Mouse (Mus musculus): ENCODE results near the gene Metrn. TPM values are rescaled to one million over a fixed set of nuclear protein-coding genes. Genes with fewer than 3 reads are reported as not detected.

Gene Metrn
- polyA plus RNA-seq, 1 experiment from 2014 or later = 12.7 TPM

DNA sequence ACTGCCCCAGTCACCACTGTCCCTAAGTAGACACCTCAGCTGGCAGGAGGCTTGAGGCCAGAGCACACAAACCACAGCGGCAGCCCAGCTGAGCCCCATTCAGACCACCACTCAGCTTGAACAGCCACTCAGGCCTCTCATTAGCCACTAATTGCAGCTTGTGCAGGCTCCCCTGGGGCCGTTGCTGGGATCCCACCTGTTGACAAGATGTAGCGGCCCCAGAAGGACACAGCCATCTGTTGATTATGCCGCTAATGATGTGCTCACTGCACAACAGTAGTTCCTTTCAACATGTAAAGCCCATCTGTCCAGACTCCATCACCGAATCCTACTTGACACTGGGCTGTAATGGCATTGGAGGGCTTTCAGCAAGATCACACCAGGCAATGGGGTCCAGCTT lies 31.1 kb downstream of the Metrn start:
- WGBS = 67% methylated on average over 5 of the region's 5 CpGs
- Histone ChIP-seq H3K36me3 (ENCODE audit: insufficient read depth) (no peaks in the 10 kb centered on the region), H3K27me3 (ENCODE audit: insufficient read depth, low read length) (no peaks in the 10 kb centered on the region), H3K9ac (no peak overlapping the region), H3K27ac (ENCODE audit: low read depth) (no peak overlapping the region), H3K4me1 (ENCODE audit: insufficient read depth) (no peaks in the 10 kb centered on the region), H3K4me3 (ENCODE audit: low read depth, low read length) (no peak overlapping the region), H3K4me2 (no peak overlapping the region), H3K9me3 (ENCODE audit: low read depth, low read length) (no peaks in the 10 kb centered on the region)
- no peak for TF ChIP-seq CTCF (IDR thresholded peaks at IDR 0.05; ENCODE audit: low read depth)
- DNase-seq (no peak), ATAC-seq (ENCODE audit: insufficient read depth) (no peak)

DNA sequence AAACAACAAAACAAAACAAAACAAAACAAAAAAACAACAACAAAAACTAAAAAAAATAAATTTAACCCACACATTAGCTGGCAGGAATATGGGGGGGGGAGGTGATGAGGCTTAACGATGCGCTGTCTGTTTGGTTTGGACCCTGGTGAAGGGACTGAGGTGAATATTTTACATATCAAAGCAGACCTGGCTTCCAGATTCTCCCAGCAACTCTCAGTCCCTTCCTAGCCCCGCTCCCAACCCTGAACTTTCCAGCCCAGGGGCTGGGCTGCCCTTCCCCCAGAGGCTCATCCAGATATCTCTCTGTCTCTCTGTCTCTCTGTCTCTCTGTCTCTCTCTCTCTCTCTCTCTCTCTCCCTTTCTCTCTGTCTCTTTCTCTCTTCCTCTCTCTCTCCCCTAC lies 34.3 kb downstream of the Metrn start:
- DNase-seq (no peak), ATAC-seq (ENCODE audit: insufficient read depth) (no peak)
- Histone ChIP-seq H3K9ac (no peak overlapping the region), H3K9me3 (ENCODE audit: low read depth, low read length) (no peaks in the 10 kb centered on the region), H3K4me3 (ENCODE audit: low read depth, low read length) (no peak overlapping the region), H3K27ac (ENCODE audit: low read depth) (no peak overlapping the region), H3K4me1 (ENCODE audit: insufficient read depth) (no peaks in the 10 kb centered on the region), H3K4me2 (no peak overlapping the region), H3K36me3 (ENCODE audit: insufficient read depth) (no peaks in the 10 kb centered on the region), H3K27me3 (ENCODE audit: insufficient read depth, low read length) (no peaks in the 10 kb centered on the region)
- 38% methylated on average over 3 of the region's 3 CpGs for WGBS
- TF ChIP-seq CTCF (IDR thresholded peaks at IDR 0.05; ENCODE audit: low read depth) = no peak

DNA sequence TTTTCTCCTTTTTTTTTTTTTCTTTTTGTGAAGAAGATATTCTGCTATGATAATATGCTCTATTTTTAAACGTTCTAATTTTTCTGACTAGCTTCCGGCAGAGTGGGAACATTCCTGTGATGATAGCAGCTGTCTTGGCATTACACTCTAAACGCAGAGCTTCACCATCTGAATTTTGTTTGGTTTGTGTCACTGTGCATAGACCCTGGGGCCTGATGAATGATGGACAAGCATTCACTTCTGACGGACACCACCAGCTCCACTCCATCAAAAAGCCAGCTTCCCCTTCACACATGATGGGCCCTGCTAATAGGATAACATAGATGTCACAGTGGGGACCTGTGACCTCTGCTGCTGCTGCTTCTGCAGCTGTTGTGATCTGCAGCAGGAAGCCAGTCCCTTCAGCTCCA lies 35.4 kb downstream of the Metrn start:
- no peak overlapping the region for H3K27ac ChIP-seq (ENCODE audit: low read depth)
- H3K27me3 ChIP-seq (ENCODE audit: insufficient read depth, low read length) = no peaks in the 10 kb centered on the region
- DNase-seq = no peak
- no peak for ATAC-seq (ENCODE audit: insufficient read depth)
- no peak overlapping the region for H3K9ac ChIP-seq
- no peak overlapping the region for H3K4me3 ChIP-seq (ENCODE audit: low read depth, low read length)
- no peak overlapping the region for H3K4me2 ChIP-seq
- no peaks in the 10 kb centered on the region for H3K4me1 ChIP-seq (ENCODE audit: insufficient read depth)
- no peak for TF ChIP-seq CTCF (IDR thresholded peaks at IDR 0.05; ENCODE audit: low read depth)
- no peaks in the 10 kb centered on the region for H3K9me3 ChIP-seq (ENCODE audit: low read depth, low read length)
- 16% methylated on average over 4 of the region's 4 CpGs for WGBS
- no peaks in the 10 kb centered on the region for H3K36me3 ChIP-seq (ENCODE audit: insufficient read depth)

DNA sequence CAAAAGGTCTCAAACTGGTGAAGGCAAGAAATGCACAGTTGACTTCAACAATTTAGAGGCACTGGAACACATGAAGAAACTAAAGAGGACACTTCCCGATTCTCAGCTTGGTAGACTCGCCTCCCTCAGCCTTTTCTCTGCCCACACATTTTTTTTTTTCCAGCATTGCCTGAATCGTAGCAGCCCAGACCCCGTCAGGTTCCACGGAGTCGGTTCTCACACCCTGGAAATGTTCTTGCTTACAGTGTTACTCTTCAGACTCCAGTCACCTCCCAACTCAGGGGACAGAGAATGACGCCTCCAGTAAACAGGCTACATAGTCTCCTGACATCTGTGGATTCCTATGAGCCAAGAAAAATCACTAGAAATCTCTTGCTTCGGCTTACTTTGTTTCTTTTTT lies 36.8 kb downstream of the Metrn start:
- H3K4me2 ChIP-seq = no peak overlapping the region
- ATAC-seq (ENCODE audit: insufficient read depth) (no peak), DNase-seq (no peak)
- no peaks in the 10 kb centered on the region for H3K36me3 ChIP-seq (ENCODE audit: insufficient read depth)
- 0 out of 2 replicates have a peak, but pooled peaks cover 2% of the 10 kb centered on the region for H3K4me1 ChIP-seq (ENCODE audit: insufficient read depth)
- no peaks in the 10 kb centered on the region for H3K27me3 ChIP-seq (ENCODE audit: insufficient read depth, low read length)
- H3K9ac ChIP-seq = no peak overlapping the region
- 67% methylated on average over 8 of the region's 8 CpGs for WGBS
- no peak overlapping the region for H3K27ac ChIP-seq (ENCODE audit: low read depth)
- H3K4me3 ChIP-seq (ENCODE audit: low read depth, low read length) = no peak overlapping the region
- no peaks in the 10 kb centered on the region for H3K9me3 ChIP-seq (ENCODE audit: low read depth, low read length)
- no peak for TF ChIP-seq CTCF (IDR thresholded peaks at IDR 0.05; ENCODE audit: low read depth)

DNA sequence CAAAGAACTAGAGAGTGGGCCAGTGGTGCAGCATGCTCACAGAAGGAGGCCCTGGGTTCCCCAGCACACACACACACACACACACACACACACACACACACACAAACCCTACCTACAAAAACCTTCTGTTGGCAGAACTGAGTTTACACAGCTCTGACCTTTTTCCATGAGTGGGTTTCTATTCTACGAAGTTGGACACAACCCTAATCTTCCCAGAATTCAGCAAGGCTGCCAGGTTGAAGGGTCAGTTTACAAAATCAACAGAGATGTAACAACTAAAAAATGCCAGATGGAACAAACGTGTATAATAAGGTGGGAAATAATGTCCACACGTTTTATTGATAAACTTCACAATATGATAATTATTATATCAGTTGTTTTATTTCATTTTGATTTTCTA lies 39.2 kb downstream of the Metrn start:
- H3K9me3 ChIP-seq (ENCODE audit: low read depth, low read length) = no peaks in the 10 kb centered on the region
- no peak for DNase-seq
- TF ChIP-seq CTCF (IDR thresholded peaks at IDR 0.05; ENCODE audit: low read depth) = no peak

DNA sequence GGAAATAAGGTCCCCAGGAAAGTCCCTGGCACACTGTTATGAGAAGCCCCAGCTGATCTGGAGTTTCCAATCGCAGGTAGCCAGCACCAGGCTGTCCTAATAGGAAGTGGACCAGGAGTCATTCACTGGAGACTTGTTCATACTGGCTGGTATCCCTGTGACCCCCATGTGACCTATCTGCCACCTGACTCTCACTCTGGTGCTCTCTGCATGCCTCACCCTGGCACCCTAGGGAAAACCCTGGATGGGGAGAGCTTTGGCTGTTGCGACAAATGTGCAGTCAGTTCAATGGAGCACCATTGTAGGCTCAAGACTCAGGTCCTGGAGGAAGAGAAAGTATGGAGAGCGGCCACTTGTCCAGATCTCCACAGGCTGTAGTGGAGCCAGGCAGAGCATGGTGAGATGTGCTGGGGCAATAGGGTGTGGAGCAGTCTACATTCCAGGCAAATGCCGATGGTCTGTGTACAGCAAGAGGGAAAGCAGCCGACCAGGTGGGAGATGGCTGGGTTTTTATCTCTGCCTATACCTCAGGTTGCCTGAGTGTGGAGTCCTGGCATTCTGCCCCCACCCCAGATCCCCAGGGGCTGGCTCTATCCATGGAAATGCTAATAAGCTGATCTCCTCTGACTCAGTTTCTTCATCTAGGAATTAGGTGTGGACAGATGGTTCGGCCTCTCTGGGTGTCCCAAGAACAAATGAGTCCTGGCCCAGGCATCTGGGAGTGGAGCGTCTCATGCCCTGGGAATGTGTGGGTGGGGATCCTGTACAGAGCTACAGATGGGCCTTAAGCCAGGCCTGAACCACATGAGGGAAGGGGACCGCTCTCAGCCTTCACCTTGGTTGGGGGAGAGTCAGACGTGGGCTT lies 40.3 kb downstream of the Metrn start:
- H3K27ac ChIP-seq (ENCODE audit: low read depth) = peak overlapping the region; percentile 61; the same call in 1 of the 2 replicates
- H3K4me2 ChIP-seq = no peak overlapping the region
- H3K4me3 ChIP-seq (ENCODE audit: low read depth, low read length) = no peak overlapping the region
- DNase-seq (no peak), ATAC-seq (ENCODE audit: insufficient read depth) (no peak)
- H3K4me1 ChIP-seq (ENCODE audit: insufficient read depth) = 0 out of 2 replicates have a peak, but pooled peaks cover 2% of the 10 kb centered on the region
- H3K36me3 ChIP-seq (ENCODE audit: insufficient read depth) = no peaks in the 10 kb centered on the region
- no peaks in the 10 kb centered on the region for H3K9me3 ChIP-seq (ENCODE audit: low read depth, low read length)
- no peak for TF ChIP-seq CTCF (IDR thresholded peaks at IDR 0.05; ENCODE audit: low read depth)
- no peak overlapping the region for H3K9ac ChIP-seq
- WGBS = 62% methylated on average over 9 of the region's 9 CpGs
- no peaks in the 10 kb centered on the region for H3K27me3 ChIP-seq (ENCODE audit: insufficient read depth, low read length)

More for the DNA sequence above, 39.2 kb downstream of the Metrn start:
- Histone ChIP-seq H3K4me3 (ENCODE audit: low read depth, low read length) (no peak overlapping the region), H3K27me3 (ENCODE audit: insufficient read depth, low read length) (no peaks in the 10 kb centered on the region), H3K36me3 (ENCODE audit: insufficient read depth) (no peaks in the 10 kb centered on the region), H3K9ac (no peak overlapping the region), H3K4me2 (no peak overlapping the region), H3K4me1 (ENCODE audit: insufficient read depth) (0 out of 2 replicates have a peak, but pooled peaks cover 2% of the 10 kb centered on the region), H3K27ac (ENCODE audit: low read depth) (no peak overlapping the region)
- no peak for ATAC-seq (ENCODE audit: insufficient read depth)
- 45% methylated on average over 3 of the region's 3 CpGs for WGBS

DNA sequence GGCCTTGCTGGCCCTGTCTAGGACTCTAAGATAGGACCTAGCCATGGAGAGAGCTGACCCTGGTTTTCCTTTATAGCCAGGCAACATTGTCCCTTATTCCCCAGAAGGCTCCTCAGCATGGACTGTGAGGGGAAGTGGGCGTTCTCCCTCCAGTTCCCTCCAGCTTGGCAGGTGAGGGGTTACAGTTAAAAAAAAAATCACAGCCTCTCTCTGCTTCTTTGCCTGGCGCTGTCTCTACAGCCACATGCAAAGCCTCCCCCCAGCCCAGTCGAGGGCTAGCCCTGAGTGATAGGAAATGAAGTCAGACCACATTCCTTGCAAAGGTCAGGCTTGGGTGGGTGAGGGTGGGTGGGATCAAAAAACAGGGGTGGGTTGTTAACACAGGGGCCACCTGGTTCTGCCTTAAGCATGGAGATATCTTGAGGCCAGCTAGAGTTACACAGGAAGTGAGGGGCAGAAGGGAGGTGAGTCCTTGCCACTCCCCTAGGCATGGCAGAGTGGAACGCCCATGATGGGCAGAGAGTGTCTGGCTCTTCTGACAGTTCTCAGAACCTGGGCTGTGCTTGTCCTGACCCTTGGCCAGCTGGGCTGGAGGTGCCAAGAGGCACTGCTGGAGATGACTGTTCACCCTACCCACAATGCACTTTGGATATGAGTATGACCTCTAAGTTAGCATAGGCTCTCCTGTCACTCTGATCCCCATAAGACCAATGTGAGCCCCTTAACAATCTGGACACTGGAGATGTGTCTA lies 41.1 kb downstream of the Metrn start:
- DNase-seq (peak; percentile 34), ATAC-seq (ENCODE audit: insufficient read depth) (peak; percentile 79)
- no peak for TF ChIP-seq CTCF (IDR thresholded peaks at IDR 0.05; ENCODE audit: low read depth)
- Histone ChIP-seq H3K9ac (no peak overlapping the region), H3K27me3 (ENCODE audit: insufficient read depth, low read length) (no peaks in the 10 kb centered on the region), H3K36me3 (ENCODE audit: insufficient read depth) (no peaks in the 10 kb centered on the region), H3K9me3 (ENCODE audit: low read depth, low read length) (no peaks in the 10 kb centered on the region), H3K4me2 (no peak overlapping the region), H3K27ac (ENCODE audit: low read depth) (peak overlapping the region; percentile 61; the same call in 1 of the 2 replicates), H3K4me1 (ENCODE audit: insufficient read depth) (0 out of 2 replicates have a peak, but pooled peaks cover 6% of the 10 kb centered on the region), H3K4me3 (ENCODE audit: low read depth, low read length) (no peak overlapping the region)
- 12% methylated on average over 4 of the region's 4 CpGs for WGBS
